Mouse (Mus musculus): ENCODE data around the gene Cacna1f.

DNA sequence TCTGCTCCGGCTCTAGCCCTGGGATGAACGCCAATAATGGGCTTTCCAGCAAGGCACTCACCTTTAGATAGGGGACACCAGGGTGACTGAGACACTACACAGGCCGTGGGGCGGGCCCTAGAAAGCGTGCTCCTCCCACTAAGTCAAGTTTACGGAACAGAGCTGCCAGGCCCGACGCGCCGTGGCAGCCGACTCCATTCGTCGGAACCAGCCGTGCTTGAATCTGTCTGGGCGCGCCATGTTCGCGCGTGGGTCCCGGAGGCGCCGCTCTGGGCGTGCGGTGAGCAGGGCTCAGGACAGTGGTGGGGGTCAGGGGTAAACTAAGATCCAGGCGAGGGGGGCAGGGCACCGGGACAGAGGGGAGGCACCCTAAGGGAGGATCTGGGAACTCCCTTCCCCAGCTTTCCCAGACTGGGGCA lies 50.3 kb downstream of the Cacna1f start, which contains the start of gene Prickle3:
- TF ChIP-seq POLR2A (IDR thresholded peaks at IDR 0.05; ENCODE audit: extremely low read depth, insufficient read depth, low read length) = peak; percentile 50; the same call in 1 of the 2 replicates
- TF ChIP-seq CTCF (IDR thresholded peaks at IDR 0.05; ENCODE audit: low read depth, low read length) = no peak
